8 mouse cellular contexts compared by ENCODE assay signal in the genomic region with DNA sequence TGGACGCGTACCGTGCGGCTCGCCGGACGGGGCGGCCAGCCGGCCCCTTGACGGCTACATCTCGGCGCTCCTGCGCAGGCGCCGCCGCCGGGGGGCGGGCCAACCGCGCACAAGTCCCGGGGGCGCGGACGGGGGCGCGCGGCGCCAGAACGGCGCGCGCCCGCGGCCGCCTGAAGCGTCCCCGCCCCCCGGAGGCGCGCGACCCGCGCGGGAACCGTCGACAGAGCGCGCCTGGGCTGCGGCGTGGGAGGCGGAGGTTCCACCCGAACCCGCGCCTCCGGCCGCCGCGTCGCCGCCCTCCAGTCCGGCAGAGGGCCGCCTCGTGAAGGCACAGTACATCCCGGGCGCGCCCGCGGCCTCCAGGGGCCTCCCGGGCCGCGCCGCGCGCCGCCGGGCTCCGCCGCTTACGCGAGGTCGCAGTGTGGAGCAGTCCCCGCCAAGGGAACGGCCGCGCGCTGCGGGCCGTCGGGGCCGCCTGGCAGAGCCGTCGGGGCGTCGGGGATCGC. TPM values are rescaled to one million over a fixed set of nuclear protein-coding genes. Genes with fewer than 3 reads are reported as not detected.
DNase-seq lines count a peak whose midpoint lies in the region; ATAC-seq and TF ChIP-seq lines count a peak whose summit lies in the region.

No protein-coding gene starts in this region.

- H3K4me1 ChIP-seq in liver, adult 2 months (ENCODE audit: control insufficient read depth, insufficient read depth, low read length) = no peaks in the 10 kb centered on the region
- peaks cover 33% of the 10 kb centered on the region for H3K4me1 ChIP-seq in embryonic facial prominence, embryonic 15.5 days
- peaks cover 9% of the 10 kb centered on the region; the same call in 1 of the 2 replicates for H3K4me1 ChIP-seq in intestine, embryonic 16.5 days (ENCODE audit: control insufficient read depth, insufficient read depth, low read length)
- peaks cover 4% of the 10 kb centered on the region; the same call in 1 of the 2 replicates for H3K4me1 ChIP-seq in neural tube, embryonic 15.5 days

- H3K9ac ChIP-seq in liver, adult 2 months (ENCODE audit: low read depth, low read length) = no peak overlapping the region
- H3K9ac ChIP-seq in embryonic facial prominence, embryonic 15.5 days = no peak overlapping the region
- H3K9ac ChIP-seq in intestine, embryonic 16.5 days (ENCODE audit: low read depth, low read length) = 0 out of 2 replicates have a peak overlapping the region, but pooled peaks have one; percentile 40
- H3K9ac ChIP-seq in neural tube, embryonic 15.5 days (replicated peaks) = no peak overlapping the region

- no peak overlapping the region for H3K27ac ChIP-seq in liver, adult 2 months (replicated peaks; ENCODE audit: insufficient read depth, low read depth, low read length)
- 0 out of 2 replicates have a peak overlapping the region, but pooled peaks have one; percentile 7 for H3K27ac ChIP-seq in embryonic facial prominence, embryonic 15.5 days (replicated peaks)
- no peak overlapping the region for H3K27ac ChIP-seq in intestine, embryonic 16.5 days (ENCODE audit: low read length)
- H3K27ac ChIP-seq in neural tube, embryonic 15.5 days (replicated peaks) = no peak overlapping the region

- TF ChIP-seq CTCF in liver, adult 2 months (IDR thresholded peaks at IDR 0.05; ENCODE audit: low read depth, low read length) = no peak

- no peaks in the 10 kb centered on the region for H3K36me3 ChIP-seq in liver, adult 2 months (ENCODE audit: control insufficient read depth, insufficient read depth, low read length)
- peaks cover 54% of the 10 kb centered on the region for H3K36me3 ChIP-seq in embryonic facial prominence, embryonic 15.5 days
- H3K36me3 ChIP-seq in intestine, embryonic 16.5 days (ENCODE audit: control insufficient read depth, insufficient read depth, low read length) = peaks cover 32% of the 10 kb centered on the region
- H3K36me3 ChIP-seq in neural tube, embryonic 15.5 days = peaks cover 40% of the 10 kb centered on the region

- ATAC-seq in embryonic facial prominence, embryonic 15.5 days (ENCODE audit: insufficient number of reproducible peaks, low FRiP score, low TSS enrichment, low read depth) = peak; percentile 27; the same call in 1 of the 2 replicates
- 0 out of 2 replicates have a peak, but pooled peaks have one; percentile 41 for ATAC-seq in intestine, embryonic 16.5 days
- 0 out of 2 replicates have a peak, but pooled peaks have one; percentile 10 for ATAC-seq in neural tube, embryonic 15.5 days (ENCODE audit: low FRiP score)

- peaks cover 6% of the 10 kb centered on the region; the same call in 1 of the 2 replicates for H3K9me3 ChIP-seq in embryonic facial prominence, embryonic 15.5 days (replicated peaks)
- peaks cover 15% of the 10 kb centered on the region for H3K9me3 ChIP-seq in intestine, embryonic 16.5 days (ENCODE audit: control insufficient read depth, low read length)
- H3K9me3 ChIP-seq in neural tube, embryonic 15.5 days (replicated peaks) = no peaks in the 10 kb centered on the region

- H3K27me3 ChIP-seq in liver, adult 2 months (ENCODE audit: control insufficient read depth, insufficient read depth, low read length) = peaks cover 16% of the 10 kb centered on the region
- H3K27me3 ChIP-seq in embryonic facial prominence, embryonic 15.5 days = peaks cover 11% of the 10 kb centered on the region; the same call in 1 of the 2 replicates
- H3K27me3 ChIP-seq in intestine, embryonic 16.5 days (replicated peaks; ENCODE audit: control insufficient read depth, insufficient read depth, low read length) = peaks cover 15% of the 10 kb centered on the region
- H3K27me3 ChIP-seq in neural tube, embryonic 15.5 days (replicated peaks) = peaks cover 48% of the 10 kb centered on the region

- 23% methylated on average over 93 of the region's 95 CpGs for WGBS in liver, adult 2 months
- 19% methylated on average over 91 of the region's 95 CpGs for WGBS in embryonic facial prominence, embryonic 15.5 days
- whole genome bisulfite sequencing in intestine, embryonic 16.5 days = 22% methylated on average over 84 of the region's 95 CpGs
- 16% methylated on average over 79 of the region's 95 CpGs for WGBS in neural tube, embryonic 15.5 days

- peak overlapping the region; percentile 45; the same call in 1 of the 2 replicates for H3K4me3 ChIP-seq in liver, adult 2 months (ENCODE audit: insufficient read depth, low read depth, low read length)
- H3K4me3 ChIP-seq in embryonic facial prominence, embryonic 15.5 days (replicated peaks) = peak overlapping the region; percentile 39
- H3K4me3 ChIP-seq in intestine, embryonic 16.5 days (ENCODE audit: low read length) = peak overlapping the region; percentile 42
- H3K4me3 ChIP-seq in neural tube, embryonic 15.5 days (replicated peaks) = peak overlapping the region; percentile 30

- no peaks in the 10 kb centered on the region for H3K79me2 ChIP-seq in liver, adult 2 months (ENCODE audit: control insufficient read depth, insufficient read depth, low read length)

- peak overlapping the region; percentile 37 for H3K4me2 ChIP-seq in embryonic facial prominence, embryonic 15.5 days (replicated peaks)
- H3K4me2 ChIP-seq in intestine, embryonic 16.5 days (ENCODE audit: low read depth, low read length) = peak overlapping the region; percentile 44
- H3K4me2 ChIP-seq in neural tube, embryonic 15.5 days = peak overlapping the region; percentile 36

- no peak for TF ChIP-seq POLR2A in liver, adult 2 months (IDR thresholded peaks at IDR 0.05; ENCODE audit: extremely low read depth, insufficient read depth, low read length)

- DNase-seq in liver, adult 2 months (ENCODE audit: extremely low read depth, low read depth, low spot score) = no peak
- DNase-seq in liver = no peak
- DNase-seq in adrenal gland, postnatal 10 days = no peak
- no peak for DNase-seq in frontal cortex, postnatal 36 days (ENCODE audit: low spot score in 2 of 2)
- no peak for DNase-seq in thymus, postnatal 36 days

RNA-seq across cellular contexts. Expression of a gene that starts 6.3 kb away (rescaled TPM):
- not detected in 2 replicates for total RNA-seq in liver, adult 2 months (2014; rRNA removed)
- polyA plus RNA-seq in liver, adult 2 months (2012; rRNA removed) = 0.25 and 0.26 TPM in 2 replicates
- 27.8 and 36.3 TPM in 2 replicates for polyA plus RNA-seq in embryonic facial prominence, embryonic 15.5 days (2015; fragmentation: Nextera tagmentation; extraction: Ambion mirVana)
- polyA plus RNA-seq in intestine, embryonic 16.5 days (2015; fragmentation: Nextera tagmentation; extraction: Ambion mirVana) = 7.8 and 9.2 TPM in 2 replicates
- polyA plus RNA-seq in neural tube, embryonic 15.5 days (2015; fragmentation: Nextera tagmentation; extraction: Ambion mirVana) = 4.0 and 4.1 TPM in 2 replicates
- 1 to 10 TPM in 1 of 2 experiments, under 1 TPM in 1; 0.84 to 2.0 TPM for total RNA-seq in adrenal gland, postnatal 10 days (2021)

RNA-seq across cellular contexts. Expression of a gene that starts 10.2 kb away (rescaled TPM):
- total RNA-seq in liver, adult 2 months (2014; rRNA removed) = under 0.01 and 0.20 TPM in 2 replicates
- 0.52 and 0.64 TPM in 2 replicates for polyA plus RNA-seq in liver, adult 2 months (2012; rRNA removed)
- 5.4 and 6.3 TPM in 2 replicates for polyA plus RNA-seq in embryonic facial prominence, embryonic 15.5 days (2015; fragmentation: Nextera tagmentation; extraction: Ambion mirVana)
- polyA plus RNA-seq in intestine, embryonic 16.5 days (2015; fragmentation: Nextera tagmentation; extraction: Ambion mirVana) = 1.6 and 1.7 TPM in 2 replicates
- polyA plus RNA-seq in neural tube, embryonic 15.5 days (2015; fragmentation: Nextera tagmentation; extraction: Ambion mirVana) = 3.7 and 4.8 TPM in 2 replicates
- total RNA-seq in adrenal gland, postnatal 10 days (2021) = 1 to 10 TPM; 5.7 to 7.0 TPM

RNA-seq across cellular contexts. Expression of a gene that starts 21.0 kb away (rescaled TPM):
- 0.07 and 0.09 TPM in 2 replicates for total RNA-seq in liver, adult 2 months (2014; rRNA removed)
- 0.09 and 0.33 TPM in 2 replicates for polyA plus RNA-seq in liver, adult 2 months (2012; rRNA removed)
- 2.5 and 3.1 TPM in 2 replicates for polyA plus RNA-seq in embryonic facial prominence, embryonic 15.5 days (2015; fragmentation: Nextera tagmentation; extraction: Ambion mirVana)
- 2.5 and 3.2 TPM in 2 replicates for polyA plus RNA-seq in intestine, embryonic 16.5 days (2015; fragmentation: Nextera tagmentation; extraction: Ambion mirVana)
- polyA plus RNA-seq in neural tube, embryonic 15.5 days (2015; fragmentation: Nextera tagmentation; extraction: Ambion mirVana) = 1.1 and 1.3 TPM in 2 replicates
- total RNA-seq in adrenal gland, postnatal 10 days (2021) = 1 to 10 TPM; 1.2 to 2.0 TPM

RNA-seq across cellular contexts. Expression of a gene that starts 38.6 kb away (rescaled TPM):
- total RNA-seq in liver, adult 2 months (2014; rRNA removed) = 64.9 and 77.4 TPM in 2 replicates
- polyA plus RNA-seq in liver, adult 2 months (2012; rRNA removed) = 72.0 and 78.1 TPM in 2 replicates
- 117 and 138 TPM in 2 replicates for polyA plus RNA-seq in embryonic facial prominence, embryonic 15.5 days (2015; fragmentation: Nextera tagmentation; extraction: Ambion mirVana)
- polyA plus RNA-seq in intestine, embryonic 16.5 days (2015; fragmentation: Nextera tagmentation; extraction: Ambion mirVana) = 163 and 171 TPM in 2 replicates
- 336 and 404 TPM in 2 replicates for polyA plus RNA-seq in neural tube, embryonic 15.5 days (2015; fragmentation: Nextera tagmentation; extraction: Ambion mirVana)
- 100 to 1,000 TPM; 224 to 252 TPM for total RNA-seq in adrenal gland, postnatal 10 days (2021)

RNA-seq across cellular contexts. Expression of a gene that starts 42.6 kb away (rescaled TPM):
- 2.5 and 5.1 TPM in 2 replicates for total RNA-seq in liver, adult 2 months (2014; rRNA removed)
- 7.8 and 11.7 TPM in 2 replicates for polyA plus RNA-seq in liver, adult 2 months (2012; rRNA removed)
- polyA plus RNA-seq in embryonic facial prominence, embryonic 15.5 days (2015; fragmentation: Nextera tagmentation; extraction: Ambion mirVana) = 22.1 and 23.0 TPM in 2 replicates
- polyA plus RNA-seq in intestine, embryonic 16.5 days (2015; fragmentation: Nextera tagmentation; extraction: Ambion mirVana) = 10.3 and 11.5 TPM in 2 replicates
- polyA plus RNA-seq in neural tube, embryonic 15.5 days (2015; fragmentation: Nextera tagmentation; extraction: Ambion mirVana) = 5.0 and 8.4 TPM in 2 replicates
- total RNA-seq in adrenal gland, postnatal 10 days (2021) = 10 to 100 TPM; 22.2 to 27.2 TPM
